Mouse (Mus musculus) heart, embryonic 14.5 days (tissue): ENCODE data around the gene Art1. TPM values are rescaled to one million over a fixed set of nuclear protein-coding genes. Genes with fewer than 3 reads are reported as not detected.

Source experiments
- ATAC-seq: fragments of 200-750 bp; cut with Nextera tagmentation; 2 replicates; pipeline ENCODE4 v1.8.0; 2017; ENCODE audit warnings: low read depth, moderate TSS enrichment; ENCODE audit not compliant: insufficient number of reproducible peaks, insufficient read depth, low FRiP score
- H3K27ac ChIP-seq, 2 experiments: fragments of 200-500 bp in 1 of 2; fragments of 300-500 bp in 1 of 2; sonication (generic) in 1 of 2; replicated peaks in 1 of 2; 2 replicates each; pipeline ENCODE4 v1.5.1; 2012 to 2014; ENCODE audit warnings: low read depth in 2 of 2, low read length in 2 of 2, control low read depth in 1 of 2, mild to moderate bottlenecking in 1 of 2, mixed read lengths in 1 of 2; ENCODE audit not compliant: control insufficient read depth in 1 of 2, insufficient read depth in 1 of 2
- H3K27me3 ChIP-seq: fragments of 300-500 bp; sonication (generic); 2 replicates; pipeline ENCODE4 v1.6.1; 2014; ENCODE audit warnings: mild to moderate bottlenecking, low read length, control low read depth; ENCODE audit not compliant: control insufficient read depth, insufficient read depth
- H3K36me3 ChIP-seq: fragments of 300-500 bp; sonication (generic); 2 replicates; pipeline ENCODE4 v1.6.1; 2014; ENCODE audit warnings: mild to moderate bottlenecking, control low read depth, low read length, mixed read lengths; ENCODE audit not compliant: control insufficient read depth, insufficient read depth
- H3K4me1 ChIP-seq, 2 experiments: fragments of 200-500 bp in 1 of 2; fragments of 300-500 bp in 1 of 2; sonication (generic) in 1 of 2; 2 replicates each; pipeline ENCODE4 v1.6.1; 2012 to 2014; ENCODE audit warnings: low read length in 2 of 2, control low read depth in 1 of 2, mixed read lengths in 1 of 2; ENCODE audit not compliant: control insufficient read depth in 2 of 2, insufficient read depth in 2 of 2
- H3K4me2 ChIP-seq: fragments of 300-500 bp; sonication (generic); 2 replicates; pipeline ENCODE4 v1.6.1; 2014; ENCODE audit warnings: mild to moderate bottlenecking, low read length
- H3K4me3 ChIP-seq, 2 experiments: fragments of 200-500 bp in 1 of 2; fragments of 300-500 bp in 1 of 2; sonication (generic) in 1 of 2; 2 replicates each; pipeline ENCODE4 v1.5.1; 2012 to 2014; ENCODE audit warnings: low read length in 2 of 2, mild to moderate bottlenecking in 2 of 2, control low read depth in 1 of 2, low read depth in 1 of 2, moderate library complexity in 1 of 2; ENCODE audit not compliant: control insufficient read depth in 1 of 2, insufficient read depth in 1 of 2
- H3K9ac ChIP-seq: fragments of 300-500 bp; sonication (generic); 2 replicates; pipeline ENCODE4 v1.6.1; 2014; ENCODE audit warnings: mild to moderate bottlenecking, low read length
- H3K9me3 ChIP-seq: fragments of 300-500 bp; sonication (generic); 2 replicates; pipeline ENCODE4 v1.6.1; 2016; ENCODE audit warnings: low read length, control low read depth; ENCODE audit not compliant: control insufficient read depth
- whole genome bisulfite sequencing: fragments of 180-500 bp; shearing (Covaris S2); extraction: QIAGEN DNeasy Blood & Tissue Kit; methylation state at CpG from one replicate; pipeline ENCODE4 v1.1.7; 2014; 5-methylcytosine and 5-hydroxymethylcytosine counted together
- polyA plus RNA-seq: library from polyadenylated mRNA; unstranded; fragments of >200 nt; fragmentation: Nextera tagmentation; extraction: Ambion mirVana; gene quantifications from 2 replicates; pipeline ENCODE4 v1.2.1, GENCODE M21; 2014

Gene Art1
- polyA plus RNA-seq, 1 experiment from 2014 or later: 3.9 TPM

DNA sequence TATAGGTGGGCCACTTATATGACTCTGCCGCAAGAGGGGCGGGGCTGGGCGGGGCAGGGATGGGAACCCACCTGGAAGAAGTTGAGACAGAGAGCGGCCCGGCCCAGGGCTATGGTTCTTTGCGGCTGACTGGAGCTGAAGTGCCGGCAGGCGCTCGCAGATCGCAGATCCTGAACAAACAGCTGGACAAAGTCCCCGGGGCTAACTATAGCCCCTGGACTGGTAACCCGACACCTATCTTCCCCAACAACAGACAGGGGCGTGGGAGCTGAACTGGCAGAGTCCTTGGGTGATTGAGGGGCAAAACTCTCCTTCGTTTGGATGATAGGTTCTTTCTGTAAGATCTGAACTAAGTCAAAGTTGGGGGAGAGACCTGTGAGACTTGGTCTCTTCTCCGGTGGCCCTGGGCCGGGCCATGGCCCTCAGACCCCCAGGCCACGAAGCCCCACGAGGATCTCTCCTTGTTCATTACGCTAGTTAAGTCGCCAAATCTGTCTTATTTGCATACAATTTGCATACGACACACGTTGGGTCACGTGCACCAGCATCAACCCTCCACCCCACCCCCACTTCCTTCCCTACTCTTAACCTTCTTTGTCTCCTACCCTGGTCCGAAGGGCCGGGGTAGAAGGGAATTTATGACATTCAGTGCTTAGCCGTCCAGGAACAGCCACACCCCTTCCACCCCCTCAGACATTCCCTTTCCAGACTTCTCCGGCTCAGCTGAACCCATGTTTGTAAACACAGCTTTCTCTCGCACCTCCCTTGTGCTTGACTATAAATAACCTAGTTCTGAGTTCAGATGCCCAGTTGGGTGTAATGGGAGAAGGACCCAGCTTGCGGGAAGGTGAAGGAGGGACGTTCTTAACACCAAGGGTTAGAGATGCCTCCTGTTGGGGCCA lies 1.5 kb upstream of the Art1 start:
- peak overlapping the region; percentile 2 to 24; a peak in 1 of 4 replicates for H3K27ac ChIP-seq
- H3K27me3 ChIP-seq: no peaks in the 10 kb centered on the region
- peak overlapping the region; percentile 44 for H3K9ac ChIP-seq
- H3K4me1 ChIP-seq: peaks cover 29 to 33% of the 10 kb centered on the region in 2 experiments
- ATAC-seq: peak; percentile 54
- H3K9me3 ChIP-seq: no peaks in the 10 kb centered on the region
- H3K4me3 ChIP-seq: peak overlapping the region; percentile 30 to 31
- WGBS: 2% methylated on average over 30 of the region's 30 CpGs
- H3K36me3 ChIP-seq: 0 out of 2 replicates have a peak, but pooled peaks cover 6% of the 10 kb centered on the region
- H3K4me2 ChIP-seq: peak overlapping the region; percentile 75

DNA sequence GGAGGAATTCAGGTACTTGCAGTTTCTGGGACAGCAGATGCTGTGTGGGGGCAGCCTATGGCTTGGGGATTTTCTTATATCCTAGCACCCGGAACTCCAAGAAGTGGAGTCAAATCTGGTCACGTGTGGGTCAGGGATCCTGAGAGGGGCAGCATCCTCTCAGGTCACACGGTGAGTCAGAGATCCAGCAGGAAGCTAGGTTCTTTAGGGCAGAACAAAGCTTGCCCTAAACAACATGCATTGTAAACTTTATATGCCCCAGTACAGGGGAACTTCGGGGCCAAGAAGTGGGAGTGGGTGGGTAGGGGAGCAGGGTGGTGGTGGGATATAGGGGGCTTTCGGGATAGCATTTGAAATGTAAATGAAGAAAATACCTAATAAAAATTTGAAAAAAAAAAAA lies 675 bp upstream of the Art1 start:
- ATAC-seq: no peak
- 61% methylated on average over 5 of the region's 5 CpGs for WGBS
- peak overlapping the region; percentile 75; the same call in 1 of the 2 replicates for H3K4me2 ChIP-seq
- peak overlapping the region; percentile 11; the same call in 1 of the 2 replicates for H3K9ac ChIP-seq
- no peaks in the 10 kb centered on the region for H3K9me3 ChIP-seq
- peaks cover 29 to 33% of the 10 kb centered on the region in 2 experiments for H3K4me1 ChIP-seq
- H3K4me3 ChIP-seq: no peak overlapping the region
- no peaks in the 10 kb centered on the region for H3K27me3 ChIP-seq
- 0 out of 2 replicates have a peak, but pooled peaks cover 2% of the 10 kb centered on the region for H3K36me3 ChIP-seq
- H3K27ac ChIP-seq: 0 out of 4 replicates have a peak overlapping the region, but pooled peaks of 1 of the 2 experiments have one; percentile 24

DNA sequence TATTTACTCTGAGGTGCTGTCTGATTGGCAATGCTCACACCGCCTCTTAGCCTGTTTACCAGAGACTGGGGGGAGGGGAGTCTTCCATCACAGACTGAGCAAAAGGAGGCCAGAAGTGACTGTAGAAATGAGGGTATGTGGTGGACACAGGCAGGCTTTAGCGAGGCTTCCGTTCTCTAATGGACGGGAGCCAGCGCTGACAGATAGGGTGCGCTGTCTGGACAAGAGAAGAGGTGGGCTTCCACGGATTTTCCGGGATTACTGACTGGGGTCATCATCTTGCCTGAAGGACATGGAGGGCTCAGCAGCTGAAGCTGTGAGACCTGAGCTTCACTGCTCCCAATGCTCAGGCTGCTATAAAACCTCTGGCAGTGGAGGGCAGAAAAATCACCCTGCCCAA lies 698 bp downstream of the Art1 start:
- no peaks in the 10 kb centered on the region for H3K36me3 ChIP-seq
- peaks cover 39 to 43% of the 10 kb centered on the region in 2 experiments for H3K4me1 ChIP-seq

GRCm38 (mm10) chr7:102102696-102103095 lies 1.2 kb downstream of the Art1 start:
- 45% methylated on average over 6 of the region's 6 CpGs for WGBS
- Histone ChIP-seq H3K4me1 (peaks cover 39 to 43% of the 10 kb centered on the region in 2 experiments), H3K4me2 (no peak overlapping the region), H3K27ac (peak overlapping the region in 1 of 2 experiments; percentile 16; a peak in 1 of 4 replicates), H3K9me3 (no peaks in the 10 kb centered on the region), H3K36me3 (no peaks in the 10 kb centered on the region), H3K27me3 (no peaks in the 10 kb centered on the region), H3K9ac (no peak overlapping the region), H3K4me3 (no peak overlapping the region)
- no peak for ATAC-seq

More for the DNA sequence above, 698 bp downstream of the Art1 start:
- no peak overlapping the region; a peak in 1 of 4 replicates for H3K27ac ChIP-seq
- no peak overlapping the region for H3K4me2 ChIP-seq
- no peak overlapping the region; the same call in 1 of the 2 replicates for H3K9ac ChIP-seq
- WGBS: 41% methylated on average over 8 of the region's 8 CpGs
- no peak for ATAC-seq
- no peaks in the 10 kb centered on the region for H3K27me3 ChIP-seq
- no peaks in the 10 kb centered on the region for H3K9me3 ChIP-seq
- no peak overlapping the region for H3K4me3 ChIP-seq

- no peaks in the 10 kb centered on the region for H3K27me3 ChIP-seq
- no peak overlapping the region for H3K4me3 ChIP-seq
- H3K36me3 ChIP-seq: no peaks in the 10 kb centered on the region
- 43% methylated on average over 2 of the region's 2 CpGs for WGBS
- no peaks in the 10 kb centered on the region for H3K9me3 ChIP-seq
- no peak for ATAC-seq
- no peak overlapping the region for H3K4me2 ChIP-seq
- H3K9ac ChIP-seq: no peak overlapping the region
- H3K4me1 ChIP-seq: peaks cover 39 to 43% of the 10 kb centered on the region in 2 experiments
- no peak overlapping the region for H3K27ac ChIP-seq
Measured at GRCm38 (mm10) chr7:102103555-102103954, 2.0 kb downstream of the Art1 start.

- no peak for ATAC-seq
- H3K27me3 ChIP-seq: no peaks in the 10 kb centered on the region
- H3K9me3 ChIP-seq: no peaks in the 10 kb centered on the region
- peaks cover 39 to 42% of the 10 kb centered on the region in 2 experiments for H3K4me1 ChIP-seq
- H3K4me2 ChIP-seq: no peak overlapping the region
- no peak overlapping the region for H3K27ac ChIP-seq
- H3K4me3 ChIP-seq: no peak overlapping the region
- 52% methylated on average over 5 of the region's 5 CpGs for WGBS
- no peaks in the 10 kb centered on the region for H3K36me3 ChIP-seq
- no peak overlapping the region for H3K9ac ChIP-seq
Measured at GRCm38 (mm10) chr7:102104126-102104525, 2.6 kb downstream of the Art1 start.

DNA sequence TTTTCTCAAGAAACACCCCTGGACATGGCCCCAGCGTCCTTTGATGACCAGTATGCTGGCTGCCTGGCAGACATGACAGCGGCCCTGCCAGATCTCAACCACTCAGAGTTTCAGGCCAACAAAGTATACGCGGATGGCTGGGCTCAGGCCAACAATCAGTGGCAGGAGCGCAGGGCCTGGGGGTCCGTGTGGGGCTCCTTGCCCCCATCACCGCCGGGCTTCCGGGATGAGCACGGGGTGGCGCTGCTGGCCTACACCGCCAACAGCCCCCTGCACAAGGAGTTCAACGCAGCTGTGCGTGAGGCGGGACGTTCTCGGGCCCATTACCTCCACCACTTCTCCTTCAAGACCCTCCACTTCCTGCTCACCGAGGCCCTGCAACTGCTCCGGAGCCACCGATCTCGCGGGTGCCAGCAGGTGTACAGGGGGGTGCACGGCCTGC lies 5.2 kb downstream of the Art1 start:
- H3K4me2 ChIP-seq: peak overlapping the region; percentile 78
- WGBS: 7% methylated on average over 23 of the region's 23 CpGs
- H3K27ac ChIP-seq: no peak overlapping the region
- ATAC-seq: 0 out of 2 replicates have a peak, but pooled peaks have one; percentile 23
- H3K9ac ChIP-seq: peak overlapping the region; percentile 65
- H3K36me3 ChIP-seq: no peaks in the 10 kb centered on the region
- H3K9me3 ChIP-seq: no peaks in the 10 kb centered on the region
- H3K4me1 ChIP-seq: peaks cover 19 to 21% of the 10 kb centered on the region in 2 experiments; a peak in 3 of 4 replicates
- peak overlapping the region; percentile 37 to 45 for H3K4me3 ChIP-seq
- no peaks in the 10 kb centered on the region for H3K27me3 ChIP-seq
